8 mouse cellular contexts compared by ENCODE assay signal in the genomic region with DNA sequence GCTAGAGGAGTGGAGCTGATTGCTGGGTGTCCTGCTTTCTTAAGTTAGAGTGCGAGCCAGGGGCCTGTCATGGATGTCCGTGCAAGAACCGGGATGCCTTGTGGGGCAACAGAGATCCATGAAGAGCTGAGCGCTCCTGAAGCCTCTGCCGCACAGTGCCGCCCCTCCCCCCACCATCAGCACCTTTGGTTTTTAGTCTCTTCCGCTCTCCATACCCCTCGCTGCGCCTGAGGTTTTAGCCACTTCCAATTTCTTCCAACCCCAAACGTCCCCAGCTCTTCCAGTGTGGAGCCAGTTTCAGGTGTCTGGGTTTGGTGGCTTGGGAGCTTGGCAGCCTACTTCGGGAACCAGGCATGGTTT. TPM values are rescaled to one million over a fixed set of nuclear protein-coding genes. Genes with fewer than 3 reads are reported as not detected.
DNase-seq lines count a peak whose midpoint lies in the region; ATAC-seq and TF ChIP-seq lines count a peak whose summit lies in the region.
"Had no signal": no experiment of that assay in that cellular context is flagged by ENCODE, and none has a peak within 500 bp of the region (broad histone marks: within the 10 kb centered on the region; RNA-seq: fewer than 3 reads in every experiment).

No protein-coding gene starts in this region.

- peaks cover 22% of the 10 kb centered on the region for H3K27me3 ChIP-seq in embryonic facial prominence, embryonic 10.5 days (replicated peaks; ENCODE audit: low read depth, poor library complexity, severe bottlenecking)
- H3K27me3 ChIP-seq in hindbrain, embryonic 10.5 days (ENCODE audit: insufficient read depth, poor library complexity, severe bottlenecking) = peaks cover 28% of the 10 kb centered on the region
- H3K27me3 ChIP-seq in midbrain, postnatal 0 days (ENCODE audit: insufficient read depth, low read length) = no peaks in the 10 kb centered on the region; the same call in 1 of the 2 replicates

- WGBS in embryonic facial prominence, embryonic 10.5 days = 1% methylated on average over 11 of the region's 11 CpGs
- 1% methylated on average over 11 of the region's 11 CpGs for WGBS in hindbrain, embryonic 10.5 days
- under 1% methylated on average over 9 of the region's 11 CpGs for WGBS in midbrain, postnatal 0 days

- peak overlapping the region; percentile 81 for H3K27ac ChIP-seq in embryonic facial prominence, embryonic 10.5 days (replicated peaks)
- H3K27ac ChIP-seq in hindbrain, embryonic 10.5 days = peak overlapping the region; percentile 71; the same call in 1 of the 2 replicates
- H3K27ac ChIP-seq in midbrain, postnatal 0 days (ENCODE audit: low read depth, low read length) = no peak overlapping the region

- peak overlapping the region; percentile 73 for H3K4me3 ChIP-seq in embryonic facial prominence, embryonic 10.5 days
- H3K4me3 ChIP-seq in hindbrain, embryonic 10.5 days = peak overlapping the region; percentile 65
- peak overlapping the region; percentile 45 for H3K4me3 ChIP-seq in midbrain, postnatal 0 days (ENCODE audit: low read depth, low read length)

- H3K36me3 ChIP-seq in embryonic facial prominence, embryonic 10.5 days (replicated peaks) = no peaks in the 10 kb centered on the region
- no peaks in the 10 kb centered on the region for H3K36me3 ChIP-seq in hindbrain, embryonic 10.5 days
- no peaks in the 10 kb centered on the region for H3K36me3 ChIP-seq in midbrain, postnatal 0 days (ENCODE audit: insufficient read depth, low read length)

- TF ChIP-seq CTCF in midbrain, postnatal 0 days (IDR thresholded peaks at IDR 0.05) = no peak

- H3K9ac ChIP-seq in midbrain, postnatal 0 days (replicated peaks; ENCODE audit: low read length, poor library complexity, severe bottlenecking) = peak overlapping the region; percentile 14

- H3K4me1 ChIP-seq in embryonic facial prominence, embryonic 10.5 days = peaks cover 24% of the 10 kb centered on the region
- peaks cover 19% of the 10 kb centered on the region for H3K4me1 ChIP-seq in hindbrain, embryonic 10.5 days (replicated peaks)
- peaks cover 8% of the 10 kb centered on the region for H3K4me1 ChIP-seq in midbrain, postnatal 0 days (ENCODE audit: insufficient read depth, low read length)

- peak overlapping the region; percentile 94 for H3K4me2 ChIP-seq in midbrain, postnatal 0 days (ENCODE audit: low read depth, low read length, poor library complexity, severe bottlenecking)

- DNase-seq in thymus, postnatal 14 days = peak; percentile 20
- no peak for DNase-seq in thymus, postnatal 0 days (ENCODE audit: low spot score)
- peak; percentile 63 for DNase-seq in embryonic facial prominence, embryonic 10.5 days (ENCODE audit: low spot score)
- DNase-seq in hindbrain, embryonic 10.5 days (ENCODE audit: low spot score) = no peak
- DNase-seq in liver (peak; percentile 22), MN1 (ENCODE audit: low spot score) (no peak)
- peak; percentile 29 for DNase-seq in midbrain, postnatal 0 days (ENCODE audit: low spot score)

- no peaks in the 10 kb centered on the region for H3K9me3 ChIP-seq in embryonic facial prominence, embryonic 10.5 days
- H3K9me3 ChIP-seq in hindbrain, embryonic 10.5 days = no peaks in the 10 kb centered on the region
- no peaks in the 10 kb centered on the region for H3K9me3 ChIP-seq in midbrain, postnatal 0 days (ENCODE audit: low read length)

- ATAC-seq in midbrain, postnatal 0 days (ENCODE audit: low FRiP score) = no peak

RNA-seq across cellular contexts. Expression of gene Tmem26, which starts 0.9 kb away (rescaled TPM):
- polyA plus RNA-seq in thymus, postnatal 0 days (2015; fragmentation: Nextera tagmentation; extraction: Ambion mirVana) = 2.6 and 3.1 TPM in 2 replicates
- 4.2 and 10.2 TPM in 2 replicates for polyA plus RNA-seq in embryonic facial prominence, embryonic 10.5 days (2016; fragmentation: Nextera tagmentation; extraction: Ambion mirVana)
- polyA plus RNA-seq in hindbrain, embryonic 10.5 days (2016; fragmentation: Nextera tagmentation; extraction: Ambion mirVana) = 2.7 and 5.0 TPM in 2 replicates
- total RNA-seq in midbrain, postnatal 0 days (2014; rRNA removed) = 9.4 and 10.7 TPM in 2 replicates
- 5.7 and 6.2 TPM in 2 replicates for polyA plus RNA-seq in midbrain, postnatal 0 days (2015; fragmentation: Nextera tagmentation; extraction: Ambion mirVana)
- polyA plus RNA-seq: erythroblast, embryonic 14.5 days had no signal

Comparison
In these comparisons a context has a peak if more than half of its experiments do, and no peak if none do; other contexts are left out.
1. DNase-seq: peak in thymus, postnatal 14 days (single experiment), embryonic facial prominence, embryonic 10.5 days (single experiment), liver (single experiment) and midbrain, postnatal 0 days (single experiment); none in thymus, postnatal 0 days (single experiment), hindbrain, embryonic 10.5 days (single experiment) and MN1 (single experiment).
2. Peak in every context shown above with its lines, with median percentiles within 50 percentile points of each other: H3K4me3 ChIP-seq.